In genomic region chr14:123626501-123627179, GRCm38 (mm10) we compare ENCODE assay signal across 9 mouse cellular contexts. TPM values are rescaled to one million over a fixed set of nuclear protein-coding genes. Genes with fewer than 3 reads are reported as not detected.
DNase-seq lines count a peak whose midpoint lies in the region; ATAC-seq lines count a peak whose summit lies in the region.
"Had no signal": no experiment of that assay in that cellular context is flagged by ENCODE, and none has a peak within 500 bp of the region (broad histone marks: within the 10 kb centered on the region; RNA-seq: fewer than 3 reads in every experiment).

Gene Nalcn, minus strand, starts transcription at chr14:123627144.

- H3K27ac ChIP-seq in lung, embryonic 15.5 days: no peak within 1 kb of the TSS
- H3K27ac ChIP-seq in heart, embryonic 13.5 days (replicated peaks): no peak within 1 kb of the TSS

- WGBS in lung, embryonic 15.5 days: 2% methylated on average over 43 of the region's 47 CpGs
- WGBS in heart, embryonic 13.5 days: 1% methylated on average over 47 of the region's 47 CpGs

- peak within 1 kb of the TSS; percentile 61 for H3K4me2 ChIP-seq in lung, embryonic 15.5 days
- H3K4me2 ChIP-seq in heart, embryonic 13.5 days: peak within 1 kb of the TSS; percentile 75

- no peaks in the 10 kb centered on the region for H3K9me3 ChIP-seq in lung, embryonic 15.5 days
- no peaks in the 10 kb centered on the region for H3K9me3 ChIP-seq in heart, embryonic 13.5 days

- peaks cover 21% of the 10 kb centered on the region for H3K27me3 ChIP-seq in lung, embryonic 15.5 days
- H3K27me3 ChIP-seq in heart, embryonic 13.5 days (replicated peaks): peaks cover 22% of the 10 kb centered on the region

- DNase-seq in lung, adult 18-20 months: no peak
- DNase-seq in embryo, embryonic 11 days: peak; percentile 70
- peak; percentile 26 for DNase-seq in left cerebral cortex, adult 11 months (ENCODE audit: low spot score)
- peak; percentile 71 for DNase-seq in neural tube, embryonic 10.5 days (ENCODE audit: extremely low spot score, low spot score)

- 0 out of 2 replicates have a peak, but pooled peaks cover 5% of the 10 kb centered on the region for H3K4me1 ChIP-seq in lung, embryonic 15.5 days
- H3K4me1 ChIP-seq in heart, embryonic 13.5 days: no peaks in the 10 kb centered on the region

- no peak within 1 kb of the TSS for H3K9ac ChIP-seq in lung, embryonic 15.5 days
- peak within 1 kb of the TSS; percentile 57 for H3K9ac ChIP-seq in heart, embryonic 13.5 days

- H3K36me3 ChIP-seq in lung, embryonic 15.5 days: no peaks in the 10 kb centered on the region
- no peaks in the 10 kb centered on the region for H3K36me3 ChIP-seq in heart, embryonic 13.5 days

- H3K4me3 ChIP-seq in lung, embryonic 15.5 days: peak within 1 kb of the TSS; percentile 31
- peak within 1 kb of the TSS; percentile 59 for H3K4me3 ChIP-seq in heart, embryonic 13.5 days

- peak; percentile 65 for ATAC-seq in lung, embryonic 15.5 days (ENCODE audit: borderline replicate concordance, extremely low read depth, low FRiP score, low TSS enrichment)
- ATAC-seq in heart, embryonic 13.5 days (ENCODE audit: extremely low read depth, insufficient number of reproducible peaks, low FRiP score, low TSS enrichment): no peak; the same call in 1 of the 2 replicates
- no peak for ATAC-seq in activated CD4-positive, CD25-positive, alpha-beta regulatory T cell, adult 4 months
- no peak for ATAC-seq in megakaryocyte, adult 5-6 weeks (ENCODE audit: poor library complexity, severe bottlenecking)
- ATAC-seq: Patski had no signal

RNA-seq across cellular contexts. Expression of gene Nalcn, which starts in this region (rescaled TPM):
- polyA plus RNA-seq in lung, embryonic 15.5 days (2015; fragmentation: Nextera tagmentation; extraction: Ambion mirVana): 0.34 and 0.36 TPM in 2 replicates
- polyA plus RNA-seq in heart, embryonic 13.5 days (2015; fragmentation: Nextera tagmentation; extraction: Ambion mirVana): 0.17 and 0.19 TPM in 2 replicates
- polyA plus RNA-seq in activated CD4-positive, CD25-positive, alpha-beta regulatory T cell, adult 4 months (2017; shearing (Covaris generic)): not detected
- total RNA-seq in megakaryocyte, adult 5-6 weeks (2015): not detected in 2 replicates
- not detected in 2 replicates for total RNA-seq in megakaryocyte, adult 5-6 weeks (2017)

Comparison
In these comparisons a context has a peak if more than half of its experiments do, and no peak if none do; other contexts are left out.
1. Peak in ATAC-seq, H3K4me3 ChIP-seq and H3K4me2 ChIP-seq in lung, embryonic 15.5 days; RNA of the gene not detected or under 1 TPM.
2. DNase-seq: peak in embryo, embryonic 11 days (single experiment), left cerebral cortex, adult 11 months (single experiment) and neural tube, embryonic 10.5 days (single experiment); none in lung, adult 18-20 months (0 of 2).